Mouse (Mus musculus) common myeloid progenitor, adult 5-6 weeks (primary cell): Measurements from ENCODE around the gene C2cd4a. TPM values are rescaled to one million over a fixed set of nuclear protein-coding genes. Genes with fewer than 3 reads are reported as not detected.
A peak's percentile ranks its signal among the peaks of the same experiment; 100 is the strongest.

Experiments
- ATAC-seq: replicated peaks from 2 replicates; pipeline ENCODE4 v1.8.0; 2016; ENCODE audit warnings: low read depth, mild to moderate bottlenecking, moderate TSS enrichment, inconsistent platforms; ENCODE audit not compliant: poor library complexity, severe bottlenecking
- total RNA-seq: library from RNA; stranded (forward); fragments of 200-1000, 187-1606 nt; gene quantifications from 2 replicates; pipeline ENCODE4 v1.2.3, GENCODE M21; 2017

Gene C2cd4a
- not detected in 2 replicates for total RNA-seq

DNA sequence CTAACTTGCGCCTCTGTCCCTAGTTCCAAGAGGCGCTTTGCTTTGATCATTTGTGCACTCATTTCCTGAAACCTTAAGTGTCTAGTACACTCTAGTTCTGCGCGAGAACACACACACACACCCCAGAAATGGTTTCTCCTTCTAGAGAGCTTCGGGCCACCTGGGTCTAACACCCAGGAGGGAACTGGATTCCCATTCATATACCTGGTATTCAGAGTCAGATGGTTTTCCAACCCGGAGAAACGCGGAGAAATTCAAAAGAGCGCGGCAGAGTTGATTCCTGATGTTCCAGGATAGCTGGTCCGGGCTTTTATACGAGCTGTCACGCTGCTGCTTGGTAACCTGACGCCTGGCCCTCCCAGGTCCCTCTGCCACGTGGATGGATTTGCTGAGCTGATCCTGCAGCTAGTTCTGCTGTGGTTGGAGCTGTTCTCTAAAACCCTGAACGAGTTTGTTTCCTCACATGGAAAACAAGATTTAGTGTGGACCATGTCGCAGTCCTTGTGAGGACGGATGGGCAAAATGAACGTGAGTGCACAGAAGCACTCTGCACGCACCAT is at the start of gene C2cd4a:
Gene C2cd4a (minus strand): TSS at position 285 of the 560 bp plus-strand sequence.
- no peak for ATAC-seq

DNA sequence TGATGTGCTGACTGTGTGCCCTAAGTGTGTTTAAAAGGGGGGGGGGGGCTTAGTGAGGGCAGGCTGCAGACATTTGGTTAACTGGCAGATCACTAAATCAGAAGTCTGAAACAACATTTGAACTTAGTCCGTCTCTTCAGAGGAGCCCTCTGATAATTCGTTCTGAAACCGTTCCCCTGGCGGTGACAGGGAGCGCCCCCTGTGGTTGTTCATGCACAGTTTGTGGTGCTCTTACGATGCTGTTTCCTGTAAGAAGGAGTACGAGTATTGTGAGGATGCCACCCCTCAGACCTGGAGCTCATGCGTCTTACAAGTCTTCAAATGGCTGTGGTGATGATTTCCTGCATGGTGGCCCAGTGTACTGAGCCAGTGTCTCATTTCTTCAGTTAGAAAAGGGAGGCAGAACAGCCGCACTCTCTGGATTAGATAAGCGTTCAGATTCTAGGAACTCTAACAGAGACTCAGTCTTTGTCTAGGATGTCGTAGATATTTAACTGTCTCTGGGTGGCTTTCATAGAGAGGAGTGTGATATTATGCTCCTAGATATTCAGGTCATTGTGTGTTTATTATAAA is 46.2 kb upstream of the C2cd4a start:
- no peak for ATAC-seq

DNA sequence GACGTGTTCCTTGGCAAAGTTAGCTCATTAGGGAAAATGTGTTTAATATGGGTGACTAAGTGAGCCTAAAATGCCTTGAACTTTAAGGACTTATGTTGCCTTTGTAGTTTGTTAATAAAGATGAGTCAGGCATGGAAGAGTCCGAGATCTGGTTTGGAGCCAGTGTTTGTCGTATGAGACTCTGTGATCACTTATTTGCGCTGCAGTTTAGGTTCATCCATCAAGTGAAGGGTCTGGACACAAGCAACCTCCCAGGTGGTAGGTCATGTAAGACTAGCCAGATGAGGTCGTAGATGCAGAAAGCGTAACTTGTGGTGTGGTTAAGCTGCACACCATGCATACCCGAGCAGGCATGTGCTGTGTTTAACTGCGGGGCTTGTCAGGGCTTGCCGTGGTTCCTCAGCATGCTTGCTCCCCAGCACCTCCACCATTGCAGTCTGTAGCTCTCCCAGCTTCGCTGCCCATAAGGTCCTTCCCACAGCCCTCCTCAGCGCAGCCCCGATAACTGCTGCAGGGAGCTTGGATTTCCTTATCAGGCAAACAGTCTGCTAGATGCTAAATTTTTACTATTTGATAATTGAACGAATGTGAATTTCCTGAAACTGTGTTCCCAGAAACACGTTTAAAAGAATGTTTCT is 45.1 kb upstream of the C2cd4a start:
- no peak; the same call in 1 of the 2 replicates for ATAC-seq

- ATAC-seq = peak; percentile 58; the same call in 1 of the 2 replicates
Observed at GRCm38 (mm10) chr9:67875337-67875736, 43.2 kb upstream of the C2cd4a start.

DNA sequence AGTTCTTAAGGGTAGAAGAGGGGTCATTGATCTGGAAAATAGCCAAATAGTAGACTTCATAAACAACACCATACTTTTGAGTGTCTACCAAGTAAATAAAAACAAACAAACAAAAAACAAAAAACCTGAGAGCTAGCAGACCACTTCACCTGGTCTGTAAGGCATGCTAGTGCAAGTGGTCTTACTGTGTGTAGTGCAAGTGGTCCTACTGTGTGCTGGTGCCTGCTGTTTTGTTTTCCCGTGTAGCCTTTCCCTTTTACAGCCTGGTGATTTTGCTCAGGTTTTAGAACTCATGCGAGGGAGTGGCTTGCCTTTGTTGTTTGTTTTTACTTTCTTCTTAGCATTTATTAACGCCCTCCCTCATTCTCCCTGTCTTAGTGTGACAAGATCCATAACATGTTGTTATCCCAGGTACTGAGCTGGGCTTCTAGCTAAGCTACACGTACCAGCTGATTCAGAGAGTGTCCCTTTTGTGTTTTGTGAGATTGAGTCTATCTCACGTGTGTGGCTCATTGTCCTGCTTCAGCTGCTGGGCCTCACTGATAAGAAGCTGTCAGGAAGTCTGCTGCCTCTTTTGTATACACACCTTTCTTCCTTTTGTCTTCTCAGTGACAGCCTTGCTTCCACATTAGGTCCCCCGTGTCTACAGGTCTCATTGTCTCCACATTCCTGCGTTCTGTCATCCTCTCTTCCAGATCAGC is 42.5 kb upstream of the C2cd4a start:
- ATAC-seq = no peak

DNA sequence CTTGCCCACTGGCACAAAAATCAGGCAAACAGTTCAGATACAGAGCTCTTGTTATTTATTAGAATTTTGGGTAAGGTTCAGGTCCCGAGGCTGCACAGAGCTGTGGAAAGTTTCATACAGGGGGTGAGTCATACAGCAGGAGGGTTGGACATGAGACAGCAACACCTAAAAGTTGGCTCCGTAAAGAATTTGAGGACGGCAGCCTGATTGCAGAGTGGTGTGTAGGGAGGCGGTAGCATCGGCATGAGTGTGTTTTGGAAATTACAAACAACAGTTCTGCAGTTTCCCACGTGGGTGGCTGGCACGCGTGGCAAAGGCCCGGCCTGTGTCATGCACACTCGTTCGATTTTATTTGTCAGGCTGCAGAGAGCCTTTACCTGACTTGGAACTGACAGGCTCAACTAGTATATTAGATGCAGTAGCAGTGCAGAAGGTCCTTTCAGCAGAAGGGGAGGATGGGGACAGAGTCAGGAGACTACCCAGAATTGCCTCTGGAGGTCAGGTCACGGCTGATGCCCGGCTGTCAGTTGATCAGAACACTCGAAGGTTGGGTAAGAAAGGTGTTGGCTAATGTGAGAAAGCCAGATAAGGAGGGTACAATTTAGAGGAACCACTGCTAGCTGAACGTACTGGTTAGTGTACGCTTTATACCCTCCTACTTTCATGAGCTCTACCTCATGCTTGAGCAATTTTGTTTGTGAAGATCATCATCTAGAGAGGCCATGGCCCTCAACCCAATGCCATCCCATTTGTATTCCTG is 37.7 kb upstream of the C2cd4a start:
- peak; percentile 52; the same call in 1 of the 2 replicates for ATAC-seq

GRCm38 (mm10) chr9:67867411-67867810 is 35.3 kb upstream of the C2cd4a start:
- ATAC-seq = no peak

GRCm38 (mm10) chr9:67865411-67865810 is 33.3 kb upstream of the C2cd4a start:
- no peak for ATAC-seq

- ATAC-seq = no peak
Observed at GRCm38 (mm10) chr9:67864011-67864410, 31.9 kb upstream of the C2cd4a start.

- ATAC-seq = no peak
Observed at GRCm38 (mm10) chr9:67863332-67863731, 31.2 kb upstream of the C2cd4a start.

DNA sequence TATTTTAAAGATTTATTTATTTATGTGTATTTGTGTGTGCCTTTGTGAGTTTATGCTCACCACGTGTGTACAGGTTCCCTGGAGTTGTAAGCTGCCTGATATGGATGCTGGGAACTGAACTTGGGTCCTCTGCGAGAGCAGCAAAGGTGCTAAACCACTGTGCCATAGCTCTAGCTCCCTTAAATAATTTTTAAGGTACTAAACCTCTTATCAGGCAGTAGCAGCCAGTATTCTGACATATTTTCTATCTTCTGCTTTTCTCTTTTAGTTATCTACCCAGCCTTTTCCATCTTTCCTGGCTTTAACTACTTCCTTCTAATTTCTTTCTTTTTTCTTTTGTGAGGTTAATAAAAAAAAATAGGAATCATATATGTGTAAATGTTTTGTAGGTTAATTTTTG is 28.1 kb upstream of the C2cd4a start:
- ATAC-seq = no peak

GRCm38 (mm10) chr9:67851150-67851549 is 19.0 kb upstream of the C2cd4a start:
- ATAC-seq = no peak

DNA sequence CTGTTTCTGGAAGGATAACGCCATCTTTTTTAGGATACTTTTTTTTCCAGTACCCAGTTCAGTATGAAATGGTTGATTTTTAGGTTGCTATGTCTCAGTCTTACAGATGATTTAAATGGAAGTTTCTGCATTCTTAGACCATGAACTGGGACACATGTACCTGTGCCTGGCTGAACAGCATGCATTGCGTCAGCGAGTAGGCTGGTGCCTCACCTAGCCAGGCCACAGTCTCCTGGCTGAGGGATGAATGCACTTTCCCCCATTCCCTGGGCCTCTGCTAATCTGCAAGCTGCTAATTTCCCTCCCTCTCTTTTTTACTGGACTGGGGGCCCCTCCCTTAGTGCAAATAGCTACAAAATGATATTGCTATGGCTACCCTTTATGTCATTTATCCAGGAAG is 17.7 kb upstream of the C2cd4a start:
- ATAC-seq = no peak

GRCm38 (mm10) chr9:67849397-67849796 is 17.3 kb upstream of the C2cd4a start:
- no peak for ATAC-seq

DNA sequence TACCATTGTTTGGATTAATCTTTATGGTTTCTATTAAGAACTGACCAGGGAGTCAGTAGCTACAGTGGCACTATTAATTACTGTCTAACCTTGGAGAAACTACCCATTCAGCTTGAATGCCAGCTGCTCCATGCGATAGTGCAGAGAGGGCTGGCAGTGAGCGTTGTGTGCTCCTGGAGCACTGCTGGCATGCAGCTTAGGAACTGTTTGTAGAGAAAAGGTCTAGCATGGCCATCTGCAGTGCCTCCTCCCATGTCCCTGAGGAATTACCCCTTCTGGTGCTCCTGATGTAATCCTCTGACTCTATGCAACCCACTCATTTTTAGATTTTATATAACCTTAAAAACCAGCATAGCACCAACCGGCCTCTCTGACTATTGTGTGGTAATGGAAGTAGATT is 15.5 kb upstream of the C2cd4a start:
- no peak for ATAC-seq

- no peak for ATAC-seq
Observed at GRCm38 (mm10) chr9:67846089-67846488, 14.0 kb upstream of the C2cd4a start.

DNA sequence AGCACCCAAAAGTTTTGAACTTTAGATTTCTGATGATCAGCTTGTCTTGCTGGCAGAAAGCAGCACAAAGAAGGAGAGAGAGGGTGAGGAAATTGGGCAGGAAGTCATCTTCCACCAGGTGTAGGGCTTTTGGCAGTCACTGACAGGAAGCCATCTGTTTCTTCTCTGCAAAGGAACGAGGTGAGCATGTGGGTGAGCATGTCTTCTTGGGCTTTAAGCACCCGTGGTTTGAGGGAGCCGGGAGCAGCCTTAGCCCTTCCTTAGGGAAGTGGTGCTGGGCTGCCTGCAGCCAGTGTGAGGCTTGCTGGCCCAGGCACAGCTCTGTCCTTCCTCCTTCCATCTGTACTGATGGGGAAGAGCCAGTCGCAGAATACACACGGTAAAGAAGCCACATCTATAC is 13.5 kb upstream of the C2cd4a start:
- peak; percentile 24 for ATAC-seq

- peak; percentile 65 for ATAC-seq
Observed at GRCm38 (mm10) chr9:67845012-67845411, 12.9 kb upstream of the C2cd4a start.

DNA sequence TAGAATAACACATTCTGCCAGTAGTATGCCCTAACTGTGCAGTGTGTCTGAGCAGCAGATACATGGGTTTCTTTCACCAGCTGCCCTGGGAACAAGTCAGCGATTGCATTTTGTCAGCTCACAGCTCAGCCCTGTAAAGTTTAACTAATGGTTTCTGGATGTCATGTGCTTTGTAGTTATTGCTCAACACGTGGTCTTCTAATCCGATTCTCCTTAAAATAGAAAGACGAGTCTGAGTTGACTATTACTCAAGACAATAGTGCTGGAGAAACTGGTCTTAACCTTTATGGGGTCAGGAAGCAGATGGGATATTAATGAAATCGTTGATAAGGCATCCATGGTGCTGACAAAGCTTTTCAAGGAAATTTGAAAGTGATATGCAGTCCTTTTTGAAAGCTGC is 10.7 kb upstream of the C2cd4a start:
- ATAC-seq = no peak; the same call in 1 of the 2 replicates
